Mouse (Mus musculus) megakaryocyte, embryonic 14.5 days (primary cell): ENCODE results near the gene Crtc3.

Experiments
- FLI1 ChIP-seq: IDR thresholded peaks from 2 replicates; pipeline ENCODE4 v1.6.1; 2012; ENCODE audit warnings: low read length, inconsistent platforms, mixed read lengths
- GATA1 ChIP-seq: IDR thresholded peaks from 3 replicates; pipeline ENCODE4 v1.6.1; 2012; ENCODE audit warnings: mixed read lengths, low read length, inconsistent platforms, borderline replicate concordance

GRCm38 (mm10) chr7:80602574-80602973 lies 86.1 kb downstream of the Crtc3 start:
- TF ChIP-seq GATA1: no peak
- TF ChIP-seq FLI1: no peak
